Mouse (Mus musculus) testis, adult 2 months (tissue): ENCODE results near the gene Cysrt1.

Experiments used
- CTCF ChIP-seq: fragments of 200-500 bp; IDR thresholded peaks from 2 replicates; pipeline ENCODE4 v1.5.1; 2012; ENCODE audit warnings: low read depth, mild to moderate bottlenecking, inconsistent platforms, low read length, moderate library complexity; ENCODE audit not compliant: control insufficient read depth, insufficient read depth, insufficient replicate concordance
- POLR2A ChIP-seq: fragments of 200-500 bp; IDR thresholded peaks from 2 replicates; pipeline ENCODE4 v1.6.1; 2012; ENCODE audit warnings: low read depth, mild to moderate bottlenecking, inconsistent platforms, low read length, moderate library complexity; ENCODE audit not compliant: control insufficient read depth

DNA sequence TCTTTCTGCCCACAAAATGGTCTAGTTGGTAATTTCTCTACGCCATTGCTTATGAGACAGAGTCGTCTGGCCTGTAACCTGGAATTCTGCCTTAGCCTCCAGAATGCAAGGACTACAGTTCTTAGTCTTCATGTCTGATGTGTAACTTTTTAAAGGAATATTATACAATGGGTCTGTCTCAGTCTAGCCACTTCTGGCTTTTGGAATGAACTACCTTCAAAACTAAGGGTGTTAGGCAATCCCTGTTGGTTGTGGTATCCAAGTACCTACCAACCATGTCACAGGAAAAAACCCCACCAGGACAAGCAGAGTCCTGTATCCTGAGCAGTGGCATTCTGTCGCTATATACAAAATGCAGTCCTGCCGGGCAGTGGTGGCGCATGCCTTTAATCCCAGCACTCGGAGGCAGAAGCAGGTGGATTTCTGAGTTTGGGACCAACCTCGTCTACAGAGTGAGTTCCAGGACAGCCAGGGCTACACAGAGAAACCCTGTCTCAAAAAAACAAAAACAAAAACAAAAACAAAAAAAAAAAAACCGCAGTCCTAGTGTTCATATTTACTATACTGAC lies 16.4 kb downstream of the Cysrt1 start:
- TF ChIP-seq CTCF: no peak
- no peak for TF ChIP-seq POLR2A
